Mouse (Mus musculus): ENCODE data around the gene Tff1.

DNA sequence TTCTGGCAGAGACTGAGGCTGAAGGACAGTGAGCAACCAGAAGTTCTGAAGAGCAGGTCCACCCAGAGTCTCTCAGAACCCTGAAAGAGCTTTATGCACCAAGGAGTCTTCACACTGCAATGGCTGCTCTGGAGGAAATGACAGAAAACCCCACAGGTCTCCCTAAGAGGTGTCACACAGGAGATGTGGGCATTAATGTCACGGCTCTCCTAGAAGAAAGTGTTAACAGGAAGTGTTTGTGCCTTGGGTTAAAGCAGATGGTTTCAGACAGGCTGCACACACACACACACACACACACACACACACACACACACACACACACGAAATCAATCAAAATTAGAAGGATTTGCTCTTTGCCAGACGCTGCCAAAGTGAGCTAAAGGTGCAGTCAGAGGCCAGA, 28.8 kb downstream of the Tff1 start:
- TF ChIP-seq EP300 (IDR thresholded peaks at IDR 0.05) (no peak), CTCF (IDR thresholded peaks at IDR 0.05) (no peak)

Measured in lung, postnatal 0 days (tissue).